Mouse (Mus musculus): Measurements from ENCODE around the gene Edf1.

DNA sequence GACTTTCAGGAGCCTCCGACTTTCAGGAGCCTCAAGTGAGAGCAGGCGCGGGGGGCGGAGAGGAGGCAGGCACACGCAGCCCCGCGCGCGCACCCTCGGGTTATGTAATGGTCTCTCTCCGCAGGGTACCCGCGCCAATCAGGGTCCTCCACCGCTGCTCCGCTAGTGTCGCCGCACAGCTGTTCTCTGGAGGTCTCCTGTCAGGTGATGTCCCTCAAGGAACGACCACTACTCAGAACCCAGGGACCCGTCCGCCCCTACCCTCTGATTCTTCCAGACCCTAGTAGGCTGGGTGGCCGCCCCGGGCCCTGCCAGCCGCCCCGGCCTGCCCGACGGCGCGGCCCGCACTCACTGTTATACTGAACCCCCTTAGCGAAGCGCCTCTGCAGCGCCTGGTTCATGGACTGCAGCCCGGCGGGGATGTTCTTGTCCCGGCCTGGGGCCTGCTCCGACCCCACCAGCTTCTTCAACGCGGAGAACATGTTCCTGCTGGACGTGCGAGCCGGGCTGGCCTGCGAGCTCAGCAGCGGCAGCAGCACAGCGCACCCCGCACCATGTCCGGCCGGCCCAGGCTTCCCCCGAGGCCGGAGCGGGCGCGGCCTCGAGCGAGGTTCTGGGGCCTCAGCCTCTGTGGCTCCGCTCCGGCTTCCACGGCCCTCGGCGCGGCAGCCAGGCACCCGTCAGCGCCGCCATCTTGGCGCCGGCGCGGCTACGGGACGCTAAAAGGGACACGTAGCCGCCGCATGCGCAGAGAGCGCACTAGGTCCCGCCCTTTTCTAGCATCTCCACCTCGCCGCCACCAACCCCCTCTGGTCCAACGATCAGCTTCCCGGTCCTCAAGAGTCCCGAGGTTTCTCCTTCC, 50.3 kb downstream of the Edf1 start, which contains the start of gene Rabl6:
- TF ChIP-seq HCFC1 (IDR thresholded peaks at IDR 0.05; ENCODE audit: borderline replicate concordance, insufficient read depth, low read length), result peak; percentile 75
- no peak for TF ChIP-seq CHD2 (IDR thresholded peaks at IDR 0.05; ENCODE audit: low read depth, low read length)
- no peak for TF ChIP-seq ZC3H11A (IDR thresholded peaks at IDR 0.05; ENCODE audit: borderline replicate concordance, low read depth, low read length)
